Mouse (Mus musculus) limb, embryonic 11.5 days (tissue): ENCODE measurements around the gene Qdpr. TPM values are rescaled to one million over a fixed set of nuclear protein-coding genes. Genes with fewer than 3 reads are reported as not detected.
A peak's percentile ranks its signal among the peaks of the same experiment; 100 is the strongest.

Source experiments
- ATAC-seq: fragments of 200-750 bp; cut with Nextera tagmentation; 2 replicates; pipeline ENCODE4 v1.8.0; 2017; ENCODE audit warnings: low read depth; ENCODE audit not compliant: insufficient number of reproducible peaks, low FRiP score, low TSS enrichment
- DNase-seq: peaks from one replicate; pipeline ENCODE4 v3.0.0-alpha.2; 2015; ENCODE audit warnings: low spot score
- H3K27ac ChIP-seq: fragments of 300-500 bp; sonication (generic); replicated peaks from 2 replicates; pipeline ENCODE4 v1.5.1; 2014; ENCODE audit warnings: low read depth, mild to moderate bottlenecking, low read length
- H3K27me3 ChIP-seq: fragments of 300-500 bp; sonication (generic); 2 replicates; pipeline ENCODE4 v1.6.1; 2014; ENCODE audit warnings: mild to moderate bottlenecking, low read length, mixed read lengths; ENCODE audit not compliant: control insufficient read depth, insufficient read depth
- H3K36me3 ChIP-seq: fragments of 300-500 bp; sonication (generic); 2 replicates; pipeline ENCODE4 v1.6.1; 2014; ENCODE audit warnings: mild to moderate bottlenecking, low read length, moderate library complexity, mixed read lengths; ENCODE audit not compliant: control insufficient read depth, insufficient read depth
- H3K4me1 ChIP-seq: fragments of 300-500 bp; sonication (generic); 2 replicates; pipeline ENCODE4 v1.6.1; 2014; ENCODE audit warnings: low read length, mixed read lengths; ENCODE audit not compliant: control insufficient read depth, insufficient read depth
- H3K4me2 ChIP-seq: fragments of 300-500 bp; sonication (generic); 2 replicates; pipeline ENCODE4 v1.6.1; 2014; ENCODE audit warnings: low read depth, mild to moderate bottlenecking, moderate library complexity; ENCODE audit not compliant: severe bottlenecking
- H3K4me3 ChIP-seq: fragments of 300-500 bp; sonication (generic); 2 replicates; pipeline ENCODE4 v1.5.1; 2014; ENCODE audit warnings: low read depth, low read length
- H3K9ac ChIP-seq: fragments of 300-500 bp; sonication (generic); 2 replicates; pipeline ENCODE4 v1.6.1; 2014; ENCODE audit warnings: mild to moderate bottlenecking, low read length
- H3K9me3 ChIP-seq: fragments of 300-500 bp; sonication (generic); 2 replicates; pipeline ENCODE4 v1.6.1; 2016; ENCODE audit warnings: low read length; ENCODE audit not compliant: control insufficient read depth
- WGBS: fragments of 180-500 bp; shearing (Covaris S2); extraction: QIAGEN DNeasy Blood & Tissue Kit; methylation state at CpG from one replicate; pipeline ENCODE4 v1.1.7; 2014; 5-methylcytosine and 5-hydroxymethylcytosine counted together
- polyA plus RNA-seq: library from polyadenylated mRNA; unstranded; fragments of >200 nt; fragmentation: Nextera tagmentation; extraction: Ambion mirVana; gene quantifications from 2 replicates; pipeline ENCODE4 v1.2.1, GENCODE M21; 2014

Gene Qdpr
- polyA plus RNA-seq, 1 experiment from 2014 or later: 118 TPM

- Histone ChIP-seq H3K27me3 (no peaks in the 10 kb centered on the region), H3K27ac (no peak overlapping the region), H3K9ac (no peak overlapping the region), H3K9me3 (no peaks in the 10 kb centered on the region), H3K4me1 (no peaks in the 10 kb centered on the region), H3K4me2 (no peak overlapping the region), H3K36me3 (no peaks in the 10 kb centered on the region), H3K4me3 (no peak overlapping the region)
- DNase-seq: peak; percentile 88
- WGBS: 18% methylated on average over 11 of the region's 11 CpGs
- no peak for ATAC-seq
These were observed 47.4 kb downstream of the Qdpr start for GRCm38 (mm10) chr5:45402632-45403031.

GRCm38 (mm10) chr5:45384034-45384812, 65.8 kb downstream of the Qdpr start:
- H3K9me3 ChIP-seq: no peaks in the 10 kb centered on the region
- H3K4me2 ChIP-seq: no peak overlapping the region
- no peak for ATAC-seq
- no peaks in the 10 kb centered on the region for H3K36me3 ChIP-seq
- no peak overlapping the region for H3K4me3 ChIP-seq
- no peak for DNase-seq
- H3K27ac ChIP-seq: no peak overlapping the region
- H3K9ac ChIP-seq: no peak overlapping the region
- H3K27me3 ChIP-seq: no peaks in the 10 kb centered on the region
- 71% methylated on average over 2 of the region's 2 CpGs for WGBS
- no peaks in the 10 kb centered on the region for H3K4me1 ChIP-seq

Other genes with a start within 250 kb of the Qdpr start
- not detected in 2 replicates for gene Clrn2, start 3.5 kb upstream of the Qdpr start, polyA plus RNA-seq
- gene Lap3, start 43.1 kb upstream of the Qdpr start, polyA plus RNA-seq: 98.3 and 104 TPM in 2 replicates
- gene Med28, start 70.0 kb upstream of the Qdpr start, polyA plus RNA-seq: 299 and 312 TPM in 2 replicates
- gene Fam184b, start 189.4 kb upstream of the Qdpr start, polyA plus RNA-seq: 0.85 and 0.87 TPM in 2 replicates
- gene Ncapg, start 219.7 kb upstream of the Qdpr start, polyA plus RNA-seq: 83.7 and 84.7 TPM in 2 replicates